Mouse (Mus musculus) neural tube, embryonic 12.5 days (tissue): ENCODE data around the gene Tex37. TPM values are rescaled to one million over a fixed set of nuclear protein-coding genes. Genes with fewer than 3 reads are reported as not detected.

Source experiments
- ATAC-seq: fragments of 200-750 bp; cut with Nextera tagmentation; 2 replicates; pipeline ENCODE4 v1.8.0; 2017; ENCODE audit warnings: low read depth, mild to moderate bottlenecking, moderate TSS enrichment, moderate library complexity; ENCODE audit not compliant: low FRiP score
- H3K27ac ChIP-seq: fragments of 300-500 bp; sonication (generic); 2 replicates; pipeline ENCODE4 v1.5.1; 2016
- H3K27me3 ChIP-seq: fragments of 300-500 bp; sonication (generic); replicated peaks from 2 replicates; pipeline ENCODE4 v1.6.1; 2016; ENCODE audit warnings: mild to moderate bottlenecking
- H3K36me3 ChIP-seq: fragments of 300-500 bp; sonication (generic); 2 replicates; pipeline ENCODE4 v1.6.1; 2016; ENCODE audit warnings: mild to moderate bottlenecking
- H3K4me1 ChIP-seq: fragments of 300-500 bp; sonication (generic); 2 replicates; pipeline ENCODE4 v1.6.1; 2016
- H3K4me2 ChIP-seq: fragments of 300-500 bp; sonication (generic); replicated peaks from 2 replicates; pipeline ENCODE4 v1.6.1; 2016; ENCODE audit warnings: mild to moderate bottlenecking
- H3K4me3 ChIP-seq: fragments of 300-500 bp; sonication (generic); 2 replicates; pipeline ENCODE4 v1.5.1; 2016
- H3K9ac ChIP-seq: fragments of 300-500 bp; sonication (generic); 2 replicates; pipeline ENCODE4 v1.6.1; 2016; ENCODE audit warnings: mild to moderate bottlenecking
- H3K9me3 ChIP-seq: fragments of 300-500 bp; sonication (generic); 2 replicates; pipeline ENCODE4 v1.6.1; 2016; ENCODE audit warnings: mild to moderate bottlenecking
- WGBS: fragments of 180-500 bp; shearing (Covaris S2); methylation state at CpG from one replicate; pipeline ENCODE4 v1.1.7; 2016; 5-methylcytosine and 5-hydroxymethylcytosine counted together
- polyA plus RNA-seq: library from polyadenylated mRNA; unstranded; fragments of >200 nt; fragmentation: Nextera tagmentation; extraction: Ambion mirVana; gene quantifications from 2 replicates; pipeline ENCODE4 v1.2.1, GENCODE M21; 2016

Gene Tex37
- polyA plus RNA-seq, 1 experiment from 2014 or later: not detected

GRCm38 (mm10) chr6:70874035-70874775, 44.5 kb downstream of the Tex37 start:
- WGBS: 79% methylated on average over 5 of the region's 5 CpGs
- Histone ChIP-seq H3K9ac (no peak overlapping the region), H3K27ac (no peak overlapping the region), H3K36me3 (no peaks in the 10 kb centered on the region; the same call in 1 of the 2 replicates), H3K27me3 (no peaks in the 10 kb centered on the region), H3K4me2 (no peak overlapping the region), H3K4me1 (no peaks in the 10 kb centered on the region; the same call in 1 of the 2 replicates), H3K4me3 (no peak overlapping the region), H3K9me3 (no peaks in the 10 kb centered on the region)
- no peak for ATAC-seq

- Histone ChIP-seq H3K27ac (no peak overlapping the region), H3K4me2 (no peak overlapping the region), H3K4me3 (no peak overlapping the region), H3K9ac (no peak overlapping the region), H3K27me3 (no peaks in the 10 kb centered on the region), H3K36me3 (no peaks in the 10 kb centered on the region), H3K9me3 (no peaks in the 10 kb centered on the region), H3K4me1 (no peaks in the 10 kb centered on the region; the same call in 1 of the 2 replicates)
- WGBS: 82% methylated on average over 7 of the region's 7 CpGs
- no peak for ATAC-seq
Observed at GRCm38 (mm10) chr6:70872570-70872969, 46.2 kb downstream of the Tex37 start.

- Histone ChIP-seq H3K4me3 (no peak overlapping the region), H3K4me1 (no peaks in the 10 kb centered on the region; the same call in 1 of the 2 replicates), H3K36me3 (no peaks in the 10 kb centered on the region), H3K4me2 (no peak overlapping the region), H3K27ac (no peak overlapping the region), H3K9ac (no peak overlapping the region), H3K9me3 (no peaks in the 10 kb centered on the region), H3K27me3 (no peaks in the 10 kb centered on the region)
- ATAC-seq: peak; percentile 74
- 72% methylated on average over 10 of the region's 10 CpGs for WGBS
Observed at GRCm38 (mm10) chr6:70872128-70872527, 46.6 kb downstream of the Tex37 start.

DNA sequence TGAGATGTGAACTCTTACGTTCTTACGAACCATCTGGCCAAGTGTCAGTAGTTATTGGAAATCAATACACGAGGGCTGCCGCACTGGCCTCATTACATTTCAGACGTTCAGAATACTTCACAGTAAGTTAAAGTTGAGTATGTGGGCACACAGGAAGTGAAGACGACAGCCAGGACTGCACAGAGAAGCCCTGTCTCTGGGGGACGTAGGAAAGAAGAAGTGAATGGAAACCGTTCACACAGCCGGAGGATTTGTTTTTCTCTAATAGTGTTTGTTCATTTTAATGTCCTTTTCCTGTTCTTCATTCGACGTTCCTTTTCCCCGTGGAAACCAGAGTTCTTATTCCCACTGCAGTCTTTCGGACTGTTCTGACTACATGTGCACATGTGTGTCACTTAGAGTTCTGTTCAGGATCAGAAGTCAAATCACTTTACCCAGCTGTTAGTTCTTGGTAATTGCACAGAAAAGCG, 47.2 kb downstream of the Tex37 start:
- H3K4me3 ChIP-seq: no peak overlapping the region
- H3K27me3 ChIP-seq: no peaks in the 10 kb centered on the region
- no peaks in the 10 kb centered on the region; the same call in 1 of the 2 replicates for H3K4me1 ChIP-seq
- no peaks in the 10 kb centered on the region for H3K9me3 ChIP-seq
- no peaks in the 10 kb centered on the region for H3K36me3 ChIP-seq
- H3K4me2 ChIP-seq: no peak overlapping the region
- WGBS: 75% methylated on average over 14 of the region's 14 CpGs
- H3K9ac ChIP-seq: no peak overlapping the region
- H3K27ac ChIP-seq: no peak overlapping the region
- ATAC-seq: peak; percentile 52; the same call in 1 of the 2 replicates

GRCm38 (mm10) chr6:70867297-70867696, 51.4 kb downstream of the Tex37 start:
- whole genome bisulfite sequencing: 97% methylated on average over 9 of the region's 9 CpGs
- no peak for ATAC-seq
- Histone ChIP-seq H3K27ac (no peak overlapping the region), H3K4me1 (no peaks in the 10 kb centered on the region), H3K9ac (no peak overlapping the region), H3K27me3 (no peaks in the 10 kb centered on the region), H3K4me3 (no peak overlapping the region), H3K36me3 (no peaks in the 10 kb centered on the region), H3K4me2 (no peak overlapping the region), H3K9me3 (no peaks in the 10 kb centered on the region)

GRCm38 (mm10) chr6:70866761-70867160, 52.0 kb downstream of the Tex37 start:
- Histone ChIP-seq H3K4me2 (no peak overlapping the region), H3K9ac (no peak overlapping the region), H3K27me3 (no peaks in the 10 kb centered on the region), H3K36me3 (no peaks in the 10 kb centered on the region), H3K4me3 (no peak overlapping the region), H3K27ac (no peak overlapping the region), H3K9me3 (no peaks in the 10 kb centered on the region), H3K4me1 (no peaks in the 10 kb centered on the region)
- ATAC-seq: no peak
- WGBS: 86% methylated on average over 5 of the region's 5 CpGs

- Histone ChIP-seq H3K27ac (no peak overlapping the region), H3K4me2 (no peak overlapping the region), H3K36me3 (peaks cover 12% of the 10 kb centered on the region), H3K9ac (no peak overlapping the region), H3K9me3 (no peaks in the 10 kb centered on the region), H3K4me1 (no peaks in the 10 kb centered on the region), H3K4me3 (no peak overlapping the region), H3K27me3 (no peaks in the 10 kb centered on the region)
- 90% methylated on average over 6 of the region's 6 CpGs for WGBS
- ATAC-seq: no peak
Observed at GRCm38 (mm10) chr6:70864285-70864684, 54.4 kb downstream of the Tex37 start.

Other genes starting within 250 kb of the Tex37 start
- 2.9 and 3.6 TPM in 2 replicates for gene Rpia, start 126.7 kb downstream of the Tex37 start, polyA plus RNA-seq
- 17.2 and 17.7 TPM in 2 replicates for gene Eif2ak3, start 74.4 kb downstream of the Tex37 start, polyA plus RNA-seq
- not detected in 2 replicates for gene Foxi3, start 37.6 kb upstream of the Tex37 start, polyA plus RNA-seq
- gene Thnsl2, start 225.5 kb upstream of the Tex37 start, polyA plus RNA-seq: 4.6 and 5.4 TPM in 2 replicates